ENCODE assay signal across 9 mouse cellular contexts in the genomic region with DNA sequence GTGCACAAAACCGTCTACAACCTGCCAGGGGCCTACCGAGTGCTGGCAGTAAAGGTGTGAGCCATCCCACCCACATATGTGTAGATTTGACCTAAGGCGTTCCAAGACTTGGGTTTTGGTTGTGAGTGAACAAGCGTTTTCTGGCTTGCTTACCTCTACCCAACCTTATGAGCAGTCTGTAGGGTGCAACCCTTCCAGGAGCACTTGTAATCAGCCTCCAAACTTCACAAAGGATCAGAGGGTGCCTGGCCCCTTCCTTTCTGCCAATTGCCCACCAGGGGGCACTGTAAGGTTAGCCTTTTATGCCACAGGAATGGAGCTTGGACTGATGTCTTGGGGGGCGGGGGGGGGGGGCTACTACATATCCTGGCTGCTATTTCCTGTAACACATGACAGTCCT. TPM values are rescaled to one million over a fixed set of nuclear protein-coding genes. Genes with fewer than 3 reads are reported as not detected.
DNase-seq lines count a peak whose midpoint lies in the region; ATAC-seq and TF ChIP-seq lines count a peak whose summit lies in the region.
"Had no signal": no experiment of that assay in that cellular context is flagged by ENCODE, and none has a peak within 500 bp of the region (broad histone marks: within the 10 kb centered on the region; RNA-seq: fewer than 3 reads in every experiment).

No protein-coding gene starts in this region.

- peaks cover 31% of the 10 kb centered on the region; the same call in 1 of the 2 replicates for H3K36me3 ChIP-seq in kidney, postnatal 0 days (ENCODE audit: insufficient read depth, low read length)
- peaks cover 88% of the 10 kb centered on the region for H3K36me3 ChIP-seq in midbrain, embryonic 10.5 days

- peak; percentile 62 for TF ChIP-seq CTCF in gastrocnemius, adult 2 months (IDR thresholded peaks at IDR 0.05)
- 0 out of 2 replicates have a peak, but pooled peaks have one; percentile 11 for TF ChIP-seq CTCF in embryonic fibroblast, embryonic 13.5 days (IDR thresholded peaks at IDR 0.05; ENCODE audit: borderline replicate concordance, insufficient read depth, low read length)
- TF ChIP-seq CTCF in kidney, postnatal 0 days (IDR thresholded peaks at IDR 0.05; ENCODE audit: low read depth): peak; percentile 77

- H3K4me3 ChIP-seq in gastrocnemius, adult 2 months: no peak overlapping the region
- no peak overlapping the region for H3K4me3 ChIP-seq in embryonic fibroblast, embryonic 13.5 days (ENCODE audit: insufficient read depth, low read length)
- no peak overlapping the region for H3K4me3 ChIP-seq in kidney, postnatal 0 days (replicated peaks; ENCODE audit: low read depth, low read length)
- no peak overlapping the region for H3K4me3 ChIP-seq in midbrain, embryonic 10.5 days

- H3K4me1 ChIP-seq in embryonic fibroblast, embryonic 13.5 days (ENCODE audit: control insufficient read depth, insufficient read depth, low read length): no peaks in the 10 kb centered on the region
- no peaks in the 10 kb centered on the region for H3K4me1 ChIP-seq in kidney, postnatal 0 days (replicated peaks; ENCODE audit: insufficient read depth, low read length)
- peaks cover 13% of the 10 kb centered on the region; the same call in 1 of the 2 replicates for H3K4me1 ChIP-seq in midbrain, embryonic 10.5 days

- no peak overlapping the region for H3K9ac ChIP-seq in kidney, postnatal 0 days (ENCODE audit: low read depth, low read length)

- intact Hi-C loops in gastrocnemius, adult 2 months (cut with DNase I): loop anchor here (2.0 kb wide), 1 partner anchor 21 kb away; no protein-coding TSS in a partner anchor

- 51% methylated on average over 5 of the region's 5 CpGs for whole genome bisulfite sequencing in kidney, postnatal 0 days
- 63% methylated on average over 5 of the region's 5 CpGs for WGBS in midbrain, embryonic 10.5 days

- H3K27me3 ChIP-seq in kidney, postnatal 0 days (ENCODE audit: insufficient read depth, low read length): no peaks in the 10 kb centered on the region
- H3K27me3 ChIP-seq in midbrain, embryonic 10.5 days (ENCODE audit: low read depth, poor library complexity, severe bottlenecking): no peaks in the 10 kb centered on the region

- no peak overlapping the region for H3K27ac ChIP-seq in gastrocnemius, adult 2 months
- no peak overlapping the region for H3K27ac ChIP-seq in embryonic fibroblast, embryonic 13.5 days (ENCODE audit: insufficient read depth, low read length)
- H3K27ac ChIP-seq in kidney, postnatal 0 days: no peak overlapping the region
- H3K27ac ChIP-seq in midbrain, embryonic 10.5 days (replicated peaks): peak overlapping the region; percentile 65; the same call in 1 of the 2 replicates

- H3K4me2 ChIP-seq in kidney, postnatal 0 days (ENCODE audit: low read length): no peak overlapping the region

- ATAC-seq in kidney, postnatal 0 days (replicated peaks; ENCODE audit: low FRiP score, low read depth): no peak
- no peak for ATAC-seq in inflammation-experienced regulatory T-cells, adult 6 months

- no peaks in the 10 kb centered on the region for H3K9me3 ChIP-seq in kidney, postnatal 0 days (replicated peaks; ENCODE audit: low read length)
- no peaks in the 10 kb centered on the region for H3K9me3 ChIP-seq in midbrain, embryonic 10.5 days (replicated peaks)

- no peak for TF ChIP-seq POLR2A in embryonic fibroblast, embryonic 13.5 days (IDR thresholded peaks at IDR 0.05; ENCODE audit: low read depth, low read length)

- no peak for DNase-seq in gastrocnemius, adult 2 months
- no peak for DNase-seq in gastrocnemius, postnatal 10 days
- DNase-seq in ES-CJ7 (ENCODE audit: low read depth, low spot score): peak; percentile 68
- peak; percentile 64 for DNase-seq in kidney, postnatal 0 days (ENCODE audit: low spot score)
- peak; percentile 59 for DNase-seq in midbrain, embryonic 10.5 days (ENCODE audit: low spot score)
- DNase-seq in right cerebral cortex, adult 18-20 months: no peak

RNA-seq across cellular contexts. Expression of a gene that starts 18.6 kb away (rescaled TPM):
- total RNA-seq in gastrocnemius, adult 2 months (2021): not detected
- not detected for total RNA-seq in gastrocnemius, postnatal 10 days (2021)
- not detected in 2 replicates for polyA plus RNA-seq in embryonic fibroblast, embryonic 13.5 days (2011; ENCODE audit: insufficient read length, low read depth, missing spikeins)
- polyA plus RNA-seq in kidney, postnatal 0 days (2015; fragmentation: Nextera tagmentation; extraction: Ambion mirVana): 0.07 TPM in 1 of 2 replicates, not detected in the other
- polyA plus RNA-seq in midbrain, embryonic 10.5 days (2016; fragmentation: Nextera tagmentation; extraction: Ambion mirVana): 0.05 TPM in 1 of 2 replicates, not detected in the other
- not detected for polyA plus RNA-seq in inflammation-experienced regulatory T-cells, adult 6 months (2017; shearing (Covaris generic))

RNA-seq across cellular contexts. Expression of a gene that starts 23.5 kb away (rescaled TPM):
- 1 to 10 TPM; 5.9 to 8.8 TPM for total RNA-seq in gastrocnemius, adult 2 months (2021)
- 10 to 100 TPM; 23.4 to 30.2 TPM for total RNA-seq in gastrocnemius, postnatal 10 days (2021)
- 102 and 125 TPM in 2 replicates for polyA plus RNA-seq in embryonic fibroblast, embryonic 13.5 days (2011; ENCODE audit: insufficient read length, low read depth, missing spikeins)
- 25.6 and 35.6 TPM in 2 replicates for polyA plus RNA-seq in kidney, postnatal 0 days (2015; fragmentation: Nextera tagmentation; extraction: Ambion mirVana)
- polyA plus RNA-seq in midbrain, embryonic 10.5 days (2016; fragmentation: Nextera tagmentation; extraction: Ambion mirVana): 32.6 and 35.2 TPM in 2 replicates
- 10 to 100 TPM; 13.8 to 21.6 (median 21.0) TPM for polyA plus RNA-seq in inflammation-experienced regulatory T-cells, adult 6 months (2017; shearing (Covaris generic))

RNA-seq across cellular contexts. Expression of a gene that starts 50.2 kb away (rescaled TPM):
- not detected for total RNA-seq in gastrocnemius, adult 2 months (2021)
- total RNA-seq in gastrocnemius, postnatal 10 days (2021): under 1 TPM; 0.35 to 0.90 TPM
- not detected in 2 replicates for polyA plus RNA-seq in embryonic fibroblast, embryonic 13.5 days (2011; ENCODE audit: insufficient read length, low read depth, missing spikeins)
- polyA plus RNA-seq in kidney, postnatal 0 days (2015; fragmentation: Nextera tagmentation; extraction: Ambion mirVana): 0.74 and 1.1 TPM in 2 replicates
- 0.54 and 0.55 TPM in 2 replicates for polyA plus RNA-seq in midbrain, embryonic 10.5 days (2016; fragmentation: Nextera tagmentation; extraction: Ambion mirVana)
- 1 to 10 TPM in 1 of 3 experiments, under 1 TPM in 2; 0.82 to 3.4 (median 0.96) TPM for polyA plus RNA-seq in inflammation-experienced regulatory T-cells, adult 6 months (2017; shearing (Covaris generic))
- total RNA-seq: layer of hippocampus, adult 18-20 months had no signal

RNA-seq across cellular contexts. Expression of a gene that starts 58.0 kb away (rescaled TPM):
- 10 to 100 TPM; 50.9 to 66.3 TPM for total RNA-seq in gastrocnemius, adult 2 months (2021)
- 10 to 100 TPM; 50.3 to 53.7 TPM for total RNA-seq in gastrocnemius, postnatal 10 days (2021)
- polyA plus RNA-seq in embryonic fibroblast, embryonic 13.5 days (2011; ENCODE audit: insufficient read length, low read depth, missing spikeins): 12.6 and 17.2 TPM in 2 replicates
- 21.2 and 22.2 TPM in 2 replicates for polyA plus RNA-seq in kidney, postnatal 0 days (2015; fragmentation: Nextera tagmentation; extraction: Ambion mirVana)
- polyA plus RNA-seq in midbrain, embryonic 10.5 days (2016; fragmentation: Nextera tagmentation; extraction: Ambion mirVana): 25.1 and 32.4 TPM in 2 replicates
- under 1 TPM in 1 of 3 experiments, not detected in 2; 0.12 TPM for polyA plus RNA-seq in inflammation-experienced regulatory T-cells, adult 6 months (2017; shearing (Covaris generic))

Comparison
In these comparisons a context has a peak if more than half of its experiments do, and no peak if none do; other contexts are left out.
1. DNase-seq: peak in ES-CJ7 (single experiment), kidney, postnatal 0 days (single experiment) and midbrain, embryonic 10.5 days (single experiment); none in gastrocnemius, adult 2 months (single experiment), gastrocnemius, postnatal 10 days (single experiment) and right cerebral cortex, adult 18-20 months (single experiment).
2. CTCF ChIP-seq: peak in every context shown above with its lines; median percentile 77 in kidney, postnatal 0 days; 62 in gastrocnemius, adult 2 months; 11 in embryonic fibroblast, embryonic 13.5 days.